9 mouse cellular contexts compared by ENCODE assay signal in the genomic region with DNA sequence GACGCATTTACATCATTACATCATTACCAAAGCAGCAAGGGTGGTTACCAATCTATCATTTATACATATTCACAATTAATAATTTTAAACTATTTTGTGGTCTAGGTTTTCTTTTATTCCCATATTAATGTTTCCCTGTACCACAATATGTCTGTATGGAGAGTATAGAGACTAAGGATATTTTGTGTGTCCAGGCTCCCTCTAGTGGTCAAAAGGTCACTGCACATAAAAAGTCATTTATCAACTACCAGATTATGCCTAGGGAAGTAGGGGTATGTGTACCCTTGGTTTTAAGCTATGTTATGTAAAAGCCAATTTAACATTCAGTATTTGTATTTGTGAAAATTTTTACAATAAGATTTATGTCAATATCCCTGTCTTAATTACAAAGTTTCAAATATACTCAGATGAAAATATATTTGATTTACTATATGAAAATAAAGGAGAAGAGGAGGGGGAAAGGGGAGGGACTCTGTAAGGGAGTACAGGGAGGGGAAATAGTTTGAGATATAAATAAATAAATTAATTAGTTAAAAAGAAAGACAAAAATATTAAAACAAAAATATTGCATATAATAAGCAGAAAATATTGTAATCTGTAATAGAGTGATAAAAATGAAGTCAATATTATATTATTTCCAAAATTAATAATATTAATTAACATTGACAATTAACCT. TPM values are rescaled to one million over a fixed set of nuclear protein-coding genes. Genes with fewer than 3 reads are reported as not detected.
DNase-seq lines count a peak whose midpoint lies in the region; ATAC-seq and TF ChIP-seq lines count a peak whose summit lies in the region.
"Had no signal": no experiment of that assay in that cellular context is flagged by ENCODE, and none has a peak within 500 bp of the region (broad histone marks: within the 10 kb centered on the region; RNA-seq: fewer than 3 reads in every experiment).

No protein-coding gene starts in this region.

- peak; percentile 72 for TF ChIP-seq RAD21 in CH12.LX (IDR thresholded peaks at IDR 0.05; ENCODE audit: low read depth, low read length)

- no peak overlapping the region for H3K27ac ChIP-seq in CH12.LX (ENCODE audit: insufficient read depth, low read depth)
- no peak overlapping the region for H3K27ac ChIP-seq in liver, embryonic 14.5 days

- DNase-seq in frontal cortex, postnatal 25 days (ENCODE audit: low spot score in 2 of 2): no peak
- DNase-seq in CH12.LX (ENCODE audit: extremely low read depth): peak; percentile 37
- DNase-seq in cerebellum, postnatal 14 days: peak; percentile 56 to 67
- peak; percentile 56 for DNase-seq in hindlimb bud, embryonic 11.5 days (ENCODE audit: extremely low spot score, low read depth, low spot score)
- peak in 2 of 3 experiments; percentile 0 to 10 for DNase-seq in liver, embryonic 14.5 days (ENCODE audit: low read depth in 3 of 3, low spot score in 3 of 3)
- DNase-seq in telencephalon, adult 2 months (ENCODE audit: low read depth, low spot score): peak; percentile 17
- DNase-seq in spleen, adult 18-20 months: no peak

- in situ Hi-C loops in CH12.LX (cut with MboI; ENCODE audit: low pct_ligation_motif_present, low pct_unique_long_range_greater_than_20kb, low sequenced_read_pairs): no loop called here

- no peak overlapping the region for H3K4me3 ChIP-seq in CH12.LX (replicated peaks in 1 of 3; ENCODE audit: low read depth in 2 of 3, low read length in 2 of 3, poor library complexity in 1 of 3)
- no peak overlapping the region for H3K4me3 ChIP-seq in liver, embryonic 14.5 days (ENCODE audit: insufficient read depth in 1 of 2, low read depth in 2 of 2, low read length in 2 of 2)

- no peak for TF ChIP-seq EP300 in CH12.LX (IDR thresholded peaks at IDR 0.05; ENCODE audit: low read length)
- no peak for TF ChIP-seq EP300 in liver, embryonic 14.5 days (IDR thresholded peaks at IDR 0.05; ENCODE audit: low read depth)

- 90% methylated on average over 1 of the region's 1 CpGs for WGBS in liver, embryonic 14.5 days (ENCODE audit: insufficient replicate concordance)

- H3K4me1 ChIP-seq in CH12.LX (ENCODE audit: control insufficient read depth in 1 of 2, insufficient read depth in 2 of 2): no peaks in the 10 kb centered on the region
- H3K4me1 ChIP-seq in liver, embryonic 14.5 days (replicated peaks; ENCODE audit: control insufficient read depth in 2 of 2, insufficient read depth in 2 of 2, low read length in 1 of 2): no peaks in the 10 kb centered on the region

- peak; percentile 85 for ATAC-seq in frontal cortex, adult (ENCODE audit: low TSS enrichment)
- ATAC-seq in liver, embryonic 14.5 days (ENCODE audit: insufficient read depth): no peak

- dilution Hi-C loops in CH12.LX (cut with MboI; ENCODE audit: extremely low pct_ligation_motif_present, extremely low pct_unique_long_range_greater_than_20kb, low sequenced_read_pairs): no loop called here

- no peak overlapping the region for H3K9ac ChIP-seq in CH12.LX (ENCODE audit: insufficient read depth, low read depth)
- no peak overlapping the region for H3K9ac ChIP-seq in liver, embryonic 14.5 days (replicated peaks)

- TF ChIP-seq CTCF in CH12.LX (conservative IDR thresholded peaks at IDR 0.05 in 1 of 2, IDR thresholded peaks at IDR 0.05 in 1 of 2; ENCODE audit: low read depth in 2 of 2, low read length in 2 of 2): peak in 1 of 2 experiments; percentile 78; a peak in 3 of 4 replicates
- peak; percentile 56; the same call in 1 of the 2 replicates for TF ChIP-seq CTCF in liver, embryonic 14.5 days (IDR thresholded peaks at IDR 0.05; ENCODE audit: low read depth)

- H3K4me2 ChIP-seq in CH12.LX (ENCODE audit: insufficient read depth, low read depth, poor library complexity, severe bottlenecking): no peak overlapping the region
- no peak overlapping the region for H3K4me2 ChIP-seq in liver, embryonic 14.5 days (ENCODE audit: low read depth)

- no peaks in the 10 kb centered on the region for H3K27me3 ChIP-seq in CH12.LX (replicated peaks)
- H3K27me3 ChIP-seq in liver, embryonic 14.5 days (ENCODE audit: control insufficient read depth, insufficient read depth, low read length): no peaks in the 10 kb centered on the region

- no peaks in the 10 kb centered on the region for H3K9me3 ChIP-seq in CH12.LX (replicated peaks; ENCODE audit: low read length)
- H3K9me3 ChIP-seq in liver, embryonic 14.5 days (ENCODE audit: control insufficient read depth, low read length): no peaks in the 10 kb centered on the region

- H3K79me2 ChIP-seq in CH12.LX (replicated peaks; ENCODE audit: control insufficient read depth, extremely low read depth, insufficient read depth, poor library complexity, severe bottlenecking): no peaks in the 10 kb centered on the region

- no peak for TF ChIP-seq POLR2A in CH12.LX (IDR thresholded peaks at IDR 0.05; ENCODE audit: low read depth, low read length)

- H3K36me3 ChIP-seq in CH12.LX (replicated peaks in 1 of 2; ENCODE audit: control insufficient read depth in 1 of 2, insufficient read depth in 1 of 2, low read length in 1 of 2): no peaks in the 10 kb centered on the region
- no peaks in the 10 kb centered on the region for H3K36me3 ChIP-seq in liver, embryonic 14.5 days (replicated peaks; ENCODE audit: control insufficient read depth, insufficient read depth, low read depth)

TF ChIP-seq in CH12.LX, 34 proteins besides CTCF, POLR2A, EP300 and RAD21:
- TF ChIP-seq NRF1 (IDR thresholded peaks at IDR 0.05; ENCODE audit: low read depth, low read length) (no peak), SMC3 (IDR thresholded peaks at IDR 0.05; ENCODE audit: low read depth, low read length) (peak; percentile 60), IRF4 (IDR thresholded peaks at IDR 0.05; ENCODE audit: low read depth, low read length) (no peak), E2F4 (IDR thresholded peaks at IDR 0.05; ENCODE audit: insufficient replicate concordance, low read depth, low read length) (no peak)

RNA-seq across cellular contexts. Expression of gene Gm13941, which starts 47.1 kb away (rescaled TPM):
- not detected in 2 replicates for total RNA-seq in CH12.LX (2012; rRNA removed)
- not detected in 2 replicates for total RNA-seq in CH12.LX (2014; rRNA removed)
- polyA plus RNA-seq in CH12.LX (2012; ENCODE audit: insufficient read length, low read depth): not detected in 2 replicates
- not detected in 2 replicates for polyA plus RNA-seq in liver, embryonic 14.5 days (2012; rRNA removed)
- polyA plus RNA-seq in liver, embryonic 14.5 days (2014; fragmentation: Nextera tagmentation; extraction: Ambion mirVana): not detected in 2 replicates
- polyA plus RNA-seq: heart, embryonic 16.5 days had no signal

Comparison
In these comparisons a context has a peak if more than half of its experiments do, and no peak if none do; other contexts are left out.
1. DNase-seq: peak in CH12.LX (single experiment), cerebellum, postnatal 14 days (2 of 2), hindlimb bud, embryonic 11.5 days (single experiment), liver, embryonic 14.5 days (2 of 3) and telencephalon, adult 2 months (single experiment); none in frontal cortex, postnatal 25 days (0 of 2) and spleen, adult 18-20 months (0 of 2).